Mouse (Mus musculus) macrophage (primary cell): Measurements from ENCODE around the gene Mettl7a2. TPM values are rescaled to one million over a fixed set of nuclear protein-coding genes. Genes with fewer than 3 reads are reported as not detected.
"Not testable (repeated sequence)": the region's sequence is repeated elsewhere in the genome, so short reads cannot be mapped to it uniquely, and the experiment has no call there.

Source experiments
- H3K27ac ChIP-seq: fragments of 350-480 bp; formaldehyde crosslinking; 2 replicates; pipeline ENCODE4 v1.9.0; 2021
- H3K36me3 ChIP-seq: fragments of 350-480 bp; formaldehyde crosslinking; 2 replicates; pipeline ENCODE4 v1.9.0; 2021; ENCODE audit errors: inconsistent target
- H3K4me3 ChIP-seq: fragments of 350-480 bp; formaldehyde crosslinking; 2 replicates; pipeline ENCODE4 v1.9.0; 2021; ENCODE audit errors: inconsistent target
- H3K79me2 ChIP-seq: fragments of 350-480 bp; formaldehyde crosslinking; 2 replicates; pipeline ENCODE4 v1.9.0; 2021; ENCODE audit errors: inconsistent target
- WGBS: methylation state at CpG from one replicate; pipeline ENCODE4 v1.1.7; 2026; ENCODE audit warnings: inconsistent platforms; ENCODE audit not compliant: missing documents; 5-methylcytosine and 5-hydroxymethylcytosine counted together
- polyA plus RNA-seq: library from polyadenylated mRNA; stranded (reverse); fragments of 250-400 nt; gene quantifications from 3 replicates; pipeline ENCODE4 v1.2.4, GENCODE M21; 2018; ENCODE audit warnings: inconsistent platforms

The Mettl7a2 gene
- polyA plus RNA-seq, 1 experiment from 2014 or later = not detected

DNA sequence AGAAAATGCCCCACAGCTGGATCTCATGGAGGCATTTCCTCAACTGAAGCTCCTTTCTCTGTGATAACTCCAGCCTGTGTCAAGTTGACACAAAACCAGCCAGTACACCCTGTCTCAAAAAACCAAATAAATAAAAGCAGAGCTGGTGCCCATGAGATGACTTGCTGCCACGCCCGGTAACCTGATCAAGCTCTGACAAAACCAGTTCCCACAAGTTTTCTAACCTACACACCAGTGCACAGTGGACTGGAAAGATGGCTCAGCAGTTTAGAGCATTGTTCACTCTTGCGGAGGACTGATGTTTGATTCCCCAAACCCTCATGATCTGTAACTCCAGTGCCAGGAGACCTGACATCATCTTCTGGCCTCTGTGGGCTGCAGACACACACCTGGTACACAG, 27.8 kb upstream of the Mettl7a2 start:
- Histone ChIP-seq H3K79me2 (no peaks in the 10 kb centered on the region), H3K27ac (no peak overlapping the region), H3K4me3 (no peak overlapping the region), H3K36me3 (no peaks in the 10 kb centered on the region)
- 100% methylated on average over 3 of the region's 3 CpGs for whole genome bisulfite sequencing

DNA sequence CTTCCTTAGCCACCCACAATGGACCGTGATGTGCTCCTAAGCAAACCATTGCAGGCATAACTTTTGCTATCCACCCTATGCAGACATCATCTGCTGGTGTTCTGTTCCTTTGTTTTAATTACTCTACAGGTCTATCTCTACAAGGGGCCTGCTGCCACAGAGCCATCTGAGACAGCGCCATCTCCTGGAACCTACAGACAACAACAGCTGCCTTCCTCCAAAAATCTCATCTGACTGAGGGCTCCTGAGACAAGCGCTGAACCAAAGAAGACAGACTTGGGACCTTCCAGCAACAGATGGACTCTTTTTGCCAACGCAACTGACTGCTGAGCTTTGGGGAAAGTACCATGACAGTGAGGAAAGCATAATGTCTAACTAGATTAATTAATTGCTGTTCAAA, 24.9 kb upstream of the Mettl7a2 start:
- H3K4me3 ChIP-seq, H3K27ac ChIP-seq, H3K36me3 ChIP-seq, H3K79me2 ChIP-seq: not testable (repeated sequence)
- WGBS = no CpG with 5 or more reads among the region's 4 CpGs

DNA sequence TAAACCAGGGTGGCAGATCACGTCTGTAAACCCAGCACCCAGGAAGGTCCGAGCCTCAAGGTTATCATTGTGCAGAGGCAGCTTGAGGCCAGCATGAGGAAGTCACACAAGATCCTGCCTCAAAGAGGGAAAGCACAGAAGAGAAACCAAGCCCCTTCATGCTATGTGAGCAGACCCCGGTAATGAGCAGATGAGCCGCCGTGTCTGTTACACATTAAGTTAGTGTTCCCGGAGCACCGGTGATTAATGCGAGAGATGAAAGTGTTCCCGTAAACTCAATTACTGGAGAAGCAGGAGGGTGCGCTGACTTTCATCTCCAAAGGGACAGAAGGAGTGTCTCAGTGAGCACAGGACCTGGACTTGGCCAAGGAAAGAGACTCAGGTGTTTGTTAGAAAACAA, 23.7 kb upstream of the Mettl7a2 start:
- not testable (repeated sequence) for H3K27ac ChIP-seq, H3K79me2 ChIP-seq
- 94% methylated on average over 4 of the region's 10 CpGs for WGBS

DNA sequence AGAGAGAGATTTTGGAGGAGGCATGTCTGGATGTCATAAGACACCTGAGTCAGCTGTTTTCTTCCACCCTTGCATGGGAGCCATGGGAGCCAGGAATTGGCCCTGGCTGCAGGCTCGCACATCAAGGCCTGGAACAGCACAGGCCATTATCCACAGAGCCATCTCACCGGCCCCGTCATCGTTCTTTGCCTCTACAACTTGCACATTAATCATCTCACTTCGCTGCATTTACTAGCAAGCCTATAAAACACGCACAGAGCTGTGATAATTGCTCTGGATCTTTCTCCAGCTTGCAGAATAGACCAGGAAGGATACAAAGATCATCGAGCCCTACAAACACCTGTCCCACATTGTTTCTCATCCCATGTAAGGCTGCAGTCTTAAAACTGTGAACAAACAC, 22.3 kb upstream of the Mettl7a2 start:
- H3K79me2 ChIP-seq = no peaks in the 10 kb centered on the region
- H3K27ac ChIP-seq = no peak overlapping the region
- no peak overlapping the region for H3K4me3 ChIP-seq
- WGBS = 94% methylated on average over 7 of the region's 7 CpGs
- H3K36me3 ChIP-seq = no peaks in the 10 kb centered on the region

More for the DNA sequence above, 23.7 kb upstream of the Mettl7a2 start:
- H3K4me3 ChIP-seq, H3K36me3 ChIP-seq: not testable (repeated sequence)

DNA sequence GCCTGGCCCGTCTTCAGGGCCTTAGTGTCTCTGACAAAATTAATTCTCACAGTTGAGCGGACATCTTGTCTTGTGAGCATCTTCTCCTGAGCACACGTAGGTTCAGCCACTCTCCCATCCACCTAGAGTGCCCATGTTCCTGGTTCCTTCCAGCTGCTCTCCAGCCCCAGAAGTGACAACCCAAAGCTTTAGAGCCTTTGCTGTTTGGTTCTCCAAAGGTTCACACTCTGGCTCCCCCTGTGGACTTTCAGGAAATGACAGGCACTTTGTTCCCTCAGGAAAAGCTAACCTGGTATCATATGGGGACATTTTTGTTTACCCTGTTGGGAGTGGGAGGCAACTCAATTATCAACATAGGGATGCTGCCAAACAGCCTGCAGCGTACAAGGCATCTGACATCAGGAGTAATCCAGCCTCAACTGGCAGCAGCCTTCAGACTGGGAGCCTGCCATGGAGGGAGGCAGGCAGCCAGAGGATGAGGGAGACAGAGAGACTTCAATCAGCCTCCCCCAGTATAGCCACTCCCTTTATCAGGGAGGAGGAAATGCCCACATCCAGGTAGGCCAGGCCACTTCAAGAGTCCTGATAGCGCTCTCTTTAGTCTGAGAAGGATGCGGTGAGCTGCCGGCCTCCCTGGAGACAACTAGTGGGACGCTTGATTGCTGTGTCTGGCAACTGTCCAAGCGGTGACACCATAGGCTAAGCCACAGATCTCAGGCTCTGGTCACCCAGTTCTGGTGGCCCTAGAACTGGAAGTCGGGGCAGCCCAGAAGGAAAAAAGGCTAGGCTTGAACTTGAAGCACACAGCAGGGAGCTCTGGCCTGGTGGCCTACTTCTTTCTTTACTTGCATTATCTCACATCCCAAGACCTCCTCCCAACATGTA, 20.7 kb upstream of the Mettl7a2 start:
- not testable (repeated sequence) for H3K79me2 ChIP-seq, H3K36me3 ChIP-seq, H3K27ac ChIP-seq, H3K4me3 ChIP-seq
- no CpG with 5 or more reads among the region's 10 CpGs for WGBS

DNA sequence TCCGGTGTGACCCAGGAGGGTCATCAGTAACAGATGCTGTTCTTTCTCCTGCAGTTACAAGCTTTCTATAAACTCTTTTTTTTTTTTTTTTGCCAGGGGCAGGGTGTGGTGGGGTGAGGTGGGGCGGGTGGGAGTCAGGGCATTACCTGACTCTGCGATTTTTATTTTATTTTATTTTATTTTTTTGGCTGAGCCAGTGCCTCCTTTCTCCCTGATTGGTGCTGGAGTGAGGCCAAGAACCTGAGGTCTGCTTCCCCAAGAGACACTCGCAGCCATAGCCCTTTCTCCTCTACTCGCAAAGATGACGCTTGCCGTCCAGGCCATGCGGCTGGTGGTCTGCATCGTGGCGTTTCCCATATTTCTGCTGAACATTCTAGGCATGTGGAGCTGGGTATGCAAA, 18.4 kb upstream of the Mettl7a2 start, which contains the start of gene Mettl7a3:
TSS of gene Mettl7a3 (plus strand) at position 301 of the 400 bp plus-strand sequence.
- H3K4me3 ChIP-seq = no peak within 1 kb of the TSS
- no peaks in the 10 kb centered on the region for H3K79me2 ChIP-seq
- WGBS = 80% methylated on average over 10 of the region's 10 CpGs
- H3K36me3 ChIP-seq = no peaks in the 10 kb centered on the region
- H3K27ac ChIP-seq = no peak within 1 kb of the TSS

DNA sequence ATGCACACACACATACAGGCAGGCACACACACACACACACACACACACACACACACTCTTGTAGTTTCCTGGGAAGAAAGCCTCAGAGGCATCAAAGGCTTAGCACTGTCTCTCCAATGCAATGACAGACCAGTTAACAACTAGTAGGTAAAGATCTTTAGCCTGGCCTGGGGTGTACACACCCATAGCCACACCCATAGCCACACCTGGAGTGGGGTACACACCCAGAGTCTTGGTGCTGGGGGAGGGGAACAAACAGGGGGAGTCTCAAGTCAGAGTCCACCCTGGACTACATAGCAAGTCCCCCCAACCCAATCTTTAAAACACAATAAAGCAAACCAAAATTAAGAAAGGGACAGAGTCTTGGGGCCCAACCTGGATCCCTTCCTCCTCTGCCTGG, 15.7 kb upstream of the Mettl7a2 start:
- not testable (repeated sequence) for H3K4me3 ChIP-seq, H3K27ac ChIP-seq, H3K36me3 ChIP-seq, H3K79me2 ChIP-seq

DNA sequence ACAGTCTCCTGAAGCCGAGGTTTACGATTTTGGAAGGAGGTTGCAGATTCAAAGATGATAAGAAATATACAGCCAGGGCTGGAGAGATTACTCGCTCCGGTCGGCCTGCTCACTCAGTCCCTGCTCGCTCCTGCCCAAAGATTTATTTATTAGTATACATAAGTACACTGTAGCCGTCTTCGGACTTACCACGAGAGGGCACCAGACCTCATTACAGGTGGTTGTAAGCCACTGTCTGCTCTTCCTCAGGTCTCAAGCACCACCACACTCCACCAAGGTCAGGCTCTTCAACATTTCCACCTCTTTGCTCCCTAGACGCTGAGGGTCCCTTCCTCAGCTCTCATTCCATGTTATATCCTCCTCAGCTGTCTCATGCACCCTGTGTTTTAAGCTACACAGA, 15.2 kb upstream of the Mettl7a2 start:
- not testable (repeated sequence) for H3K79me2 ChIP-seq, H3K27ac ChIP-seq, H3K36me3 ChIP-seq, H3K4me3 ChIP-seq
- 47% methylated on average over 1 of the region's 10 CpGs for WGBS

DNA sequence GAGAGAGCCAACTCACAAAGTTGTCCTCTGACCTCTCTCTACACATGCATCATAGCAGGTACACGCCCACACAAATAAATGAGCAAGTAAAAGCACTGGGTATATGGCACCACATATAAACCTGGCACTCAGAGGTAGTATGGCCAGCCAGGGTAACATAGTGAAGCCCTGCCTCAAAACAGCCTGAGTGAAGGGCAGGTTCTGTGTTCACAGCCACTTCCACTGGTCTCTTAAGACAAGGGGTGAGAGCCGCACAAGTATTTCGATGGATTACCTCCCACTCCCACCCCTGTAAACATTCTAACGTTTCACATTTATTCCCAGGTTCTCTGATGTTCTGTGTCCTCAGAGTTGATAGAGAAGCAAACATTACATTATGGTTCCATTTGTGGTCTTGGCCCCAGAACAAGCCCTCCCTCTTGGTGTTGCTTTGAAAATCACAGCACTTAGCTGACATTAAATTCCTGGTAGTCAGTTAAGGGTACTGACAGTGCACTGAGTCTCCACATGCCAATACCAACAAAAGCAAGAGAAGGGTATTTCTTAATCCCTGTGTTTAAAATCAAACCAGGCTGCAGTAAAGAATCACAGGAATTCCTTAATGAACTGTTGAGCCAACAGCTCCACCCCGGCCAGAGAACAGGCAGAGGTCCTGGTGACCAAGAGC, 11.6 kb upstream of the Mettl7a2 start:
- WGBS = 74% methylated on average over 3 of the region's 5 CpGs
- H3K4me3 ChIP-seq, H3K27ac ChIP-seq, H3K79me2 ChIP-seq, H3K36me3 ChIP-seq: not testable (repeated sequence)

DNA sequence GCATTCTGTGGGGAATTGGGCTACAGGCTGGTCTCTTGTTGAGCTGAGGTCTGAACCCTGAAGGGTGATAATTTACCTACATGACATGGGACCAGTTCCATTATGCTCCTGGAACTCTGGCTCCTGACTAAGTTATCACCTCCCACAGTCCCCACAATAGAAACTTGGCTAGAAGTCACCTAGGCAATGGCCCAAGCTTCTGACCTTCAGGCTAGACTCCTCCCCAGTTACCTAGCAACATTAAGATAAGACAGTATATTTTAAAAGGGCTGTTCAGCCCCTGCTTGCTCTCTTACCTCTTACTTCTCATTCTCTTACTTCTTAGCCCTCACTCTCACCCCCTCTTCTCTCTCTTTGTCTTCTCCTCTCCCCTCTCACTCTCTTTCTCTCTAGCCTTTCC, 7.5 kb upstream of the Mettl7a2 start:
- Histone ChIP-seq H3K27ac (no peak overlapping the region), H3K4me3 (no peak overlapping the region), H3K36me3 (no peaks in the 10 kb centered on the region), H3K79me2 (no peaks in the 10 kb centered on the region)

DNA sequence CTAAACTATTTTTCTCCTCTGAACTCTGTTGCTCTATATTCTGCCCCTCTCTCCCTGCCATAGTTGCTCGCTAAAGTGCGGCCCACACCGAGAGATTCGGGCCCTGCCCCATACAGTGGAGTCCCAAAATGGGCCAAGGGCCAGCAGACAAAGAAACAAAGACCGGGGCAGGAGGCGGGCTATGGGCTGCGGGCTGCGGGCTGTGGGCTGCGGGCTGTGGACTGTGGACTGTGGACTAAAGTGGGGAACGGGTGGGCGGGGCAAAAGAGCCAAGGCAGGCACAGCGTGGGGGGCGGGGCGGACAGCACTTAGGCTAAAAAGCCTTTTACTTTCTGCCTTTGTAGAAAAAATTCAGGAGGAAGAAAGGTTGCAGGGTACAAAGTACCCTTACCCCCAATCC, 6.2 kb upstream of the Mettl7a2 start:
- Histone ChIP-seq H3K27ac (no peak overlapping the region), H3K79me2 (no peaks in the 10 kb centered on the region), H3K4me3 (no peak overlapping the region), H3K36me3 (no peaks in the 10 kb centered on the region)
- 72% methylated on average over 7 of the region's 14 CpGs for WGBS

DNA sequence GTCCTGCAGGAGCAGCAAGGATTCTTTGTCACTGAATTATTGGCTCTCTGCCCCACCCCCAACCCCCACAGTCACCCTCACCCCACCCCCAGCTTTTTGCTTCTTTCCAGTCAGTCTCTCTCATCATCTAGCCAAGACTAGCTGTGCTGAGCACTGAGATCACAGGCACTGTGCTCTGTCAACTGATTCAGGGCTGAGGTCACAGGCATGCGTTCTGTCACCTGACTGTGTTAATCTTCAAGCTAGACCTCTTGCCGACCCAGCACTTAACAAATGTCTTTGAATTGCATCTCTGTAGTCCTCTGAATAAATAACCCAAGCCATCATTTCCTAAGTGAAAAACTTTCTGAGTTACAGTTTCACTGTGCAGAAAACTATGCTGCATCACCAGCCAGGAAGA, 3.5 kb upstream of the Mettl7a2 start:
- Histone ChIP-seq H3K79me2 (no peaks in the 10 kb centered on the region), H3K36me3 (no peaks in the 10 kb centered on the region), H3K4me3 (no peak overlapping the region), H3K27ac (peak overlapping the region; percentile 61)
- 73% methylated on average over 2 of the region's 2 CpGs for WGBS

DNA sequence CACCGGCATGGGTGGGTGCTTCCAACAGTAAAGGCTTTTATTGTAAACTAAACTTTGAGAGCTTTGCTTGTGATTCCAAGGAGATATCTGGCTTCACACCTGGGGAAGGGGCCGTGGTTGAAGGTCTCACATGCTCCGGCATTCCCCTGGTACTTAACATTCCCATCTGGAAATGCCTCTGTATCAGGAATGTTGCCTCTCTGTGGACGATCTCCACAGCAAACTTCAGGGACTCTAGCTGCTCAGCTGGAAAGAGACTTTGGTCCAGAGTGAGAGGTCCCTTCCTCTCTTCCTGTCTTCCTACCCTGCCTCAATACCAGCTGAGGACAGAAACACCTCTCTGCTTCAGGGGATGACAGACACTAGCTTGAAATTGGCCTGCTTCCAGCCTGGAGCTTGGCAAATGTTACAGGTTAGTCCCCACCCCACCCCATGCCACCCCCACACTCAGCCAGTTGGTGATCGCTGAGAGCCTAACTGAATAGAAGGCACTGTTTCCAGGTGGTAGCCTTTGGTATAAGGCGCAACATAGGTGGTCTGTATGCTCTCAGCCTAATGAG, 1.4 kb upstream of the Mettl7a2 start:
- Histone ChIP-seq H3K4me3 (no peak overlapping the region), H3K79me2 (no peaks in the 10 kb centered on the region), H3K36me3 (no peaks in the 10 kb centered on the region), H3K27ac (no peak overlapping the region)
- 93% methylated on average over 6 of the region's 6 CpGs for WGBS

DNA sequence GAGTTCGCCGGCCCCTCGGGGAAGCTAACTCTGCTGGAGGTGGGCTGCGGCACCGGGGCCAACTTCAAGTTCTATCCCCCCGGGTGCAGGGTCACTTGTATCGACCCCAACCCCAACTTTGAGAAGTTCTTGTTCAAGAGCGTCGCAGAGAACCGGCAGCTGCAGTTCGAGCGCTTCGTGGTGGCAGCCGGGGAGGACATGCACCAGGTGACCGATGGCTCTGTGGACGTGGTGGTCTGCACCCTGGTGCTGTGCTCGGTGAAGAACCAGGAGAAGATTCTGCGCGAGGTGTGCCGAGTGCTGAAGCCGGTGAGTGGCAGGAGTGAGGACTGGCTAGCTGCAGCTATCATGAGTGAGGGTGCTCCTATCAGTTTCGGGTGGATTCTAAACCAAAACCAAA, 399 bp downstream of the Mettl7a2 start:
- 92% methylated on average over 2 of the region's 22 CpGs for WGBS
- not testable (repeated sequence) for H3K36me3 ChIP-seq, H3K79me2 ChIP-seq, H3K4me3 ChIP-seq, H3K27ac ChIP-seq

DNA sequence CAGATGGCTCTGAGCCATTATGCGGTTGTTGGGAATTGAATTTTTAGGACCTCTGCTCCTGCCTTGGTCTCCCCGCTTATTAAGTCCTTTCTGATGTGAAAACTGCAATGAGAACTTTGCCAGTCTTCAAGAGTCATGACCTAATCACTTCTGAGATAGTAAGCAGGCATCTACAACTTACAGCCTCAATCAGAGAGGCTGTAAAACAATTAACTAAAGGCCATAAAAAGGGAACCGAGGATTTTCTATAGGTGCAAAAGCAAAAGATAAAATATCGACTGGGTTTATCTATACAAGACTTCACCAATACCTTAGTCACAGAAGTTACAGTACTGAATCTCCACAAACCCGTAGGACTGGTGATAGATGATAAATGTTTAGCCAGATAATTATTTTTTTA, 2.9 kb downstream of the Mettl7a2 start:
- 84% methylated on average over 5 of the region's 5 CpGs for WGBS
- H3K27ac ChIP-seq = no peak overlapping the region
- no peaks in the 10 kb centered on the region for H3K36me3 ChIP-seq
- no peaks in the 10 kb centered on the region for H3K79me2 ChIP-seq
- no peak overlapping the region for H3K4me3 ChIP-seq
